Mouse (Mus musculus) cerebellum, postnatal 36 days (tissue): ENCODE results near the gene Rin2.
"Not testable (repeated sequence)": the region's sequence is repeated elsewhere in the genome, so short reads cannot be mapped to it uniquely, and the experiment has no call there.

Experiments used
- DNase-seq, 2 experiments: peaks; one replicate each; pipeline ENCODE4 v3.0.0; 2021 to 2022; ENCODE audit warnings: mixed read lengths in 2 of 2

The Rin2 gene

GRCm38 (mm10) chr2:145866238-145866637 is 191.2 kb downstream of the Rin2 start:
- DNase-seq = no peak

- DNase-seq = no peak
Observed at GRCm38 (mm10) chr2:145866695-145867449, 191.9 kb downstream of the Rin2 start.

GRCm38 (mm10) chr2:145871308-145871707 is 196.3 kb downstream of the Rin2 start:
- DNase-seq = no peak

GRCm38 (mm10) chr2:145872099-145872498 is 197.1 kb downstream of the Rin2 start:
- no peak for DNase-seq

- DNase-seq = no peak
Observed at GRCm38 (mm10) chr2:145873953-145874352, 198.9 kb downstream of the Rin2 start.

- DNase-seq = no peak
Observed at GRCm38 (mm10) chr2:145874879-145875482, 200.0 kb downstream of the Rin2 start.

- no peak for DNase-seq
Observed at GRCm38 (mm10) chr2:145877191-145877590, 202.2 kb downstream of the Rin2 start.

- peak in 1 of 2 experiments; percentile 25 for DNase-seq
Observed at GRCm38 (mm10) chr2:145880887-145881747, 206.1 kb downstream of the Rin2 start.

- DNase-seq = no peak
Observed at GRCm38 (mm10) chr2:145881932-145882331, 206.9 kb downstream of the Rin2 start.

- no peak for DNase-seq
Observed at GRCm38 (mm10) chr2:145882398-145882797, 207.4 kb downstream of the Rin2 start.

GRCm38 (mm10) chr2:145884036-145884912 is 209.3 kb downstream of the Rin2 start:
- no peak for DNase-seq

- DNase-seq = no peak
Observed at GRCm38 (mm10) chr2:145884913-145885785, 210.1 kb downstream of the Rin2 start.

- no peak for DNase-seq
Observed at GRCm38 (mm10) chr2:145887937-145888765, 213.1 kb downstream of the Rin2 start.

GRCm38 (mm10) chr2:145888766-145889480 is 213.9 kb downstream of the Rin2 start:
- DNase-seq = no peak

GRCm38 (mm10) chr2:145890571-145890970 is 215.6 kb downstream of the Rin2 start:
- no peak for DNase-seq

GRCm38 (mm10) chr2:145893756-145894155 is 218.7 kb downstream of the Rin2 start:
- no peak for DNase-seq

GRCm38 (mm10) chr2:145898106-145898505 is 223.1 kb downstream of the Rin2 start:
- peak; percentile 56 to 66 for DNase-seq

- not testable (repeated sequence) for DNase-seq
Observed at GRCm38 (mm10) chr2:145900318-145900717, 225.3 kb downstream of the Rin2 start.

GRCm38 (mm10) chr2:145901861-145902260 is 226.8 kb downstream of the Rin2 start, which contains the start of gene Naa20:
Naa20 (plus strand) TSS chr2:145902099.
- DNase-seq = no peak
